Mouse (Mus musculus) liver, embryonic 14.5 days (tissue): ENCODE measurements around the gene Mybbp1a.

ENCODE experiments used
- CTCF ChIP-seq: IDR thresholded peaks from 2 replicates; pipeline ENCODE4 v1.5.1; 2016; ENCODE audit warnings: antibody characterized with exemption, low read depth, control low read depth
- EP300 ChIP-seq: IDR thresholded peaks from 2 replicates; pipeline ENCODE4 v1.6.1; 2016; ENCODE audit warnings: antibody characterized with exemption, low read depth

GRCm38 (mm10) chr11:72436756-72437650, 4.2 kb upstream of the Mybbp1a start:
- no peak for TF ChIP-seq CTCF
- TF ChIP-seq EP300, result no peak
